Mouse (Mus musculus) midbrain, embryonic 16.5 days (tissue): ENCODE measurements around the gene Akap17b. TPM values are rescaled to one million over a fixed set of nuclear protein-coding genes. Genes with fewer than 3 reads are reported as not detected.

Experiments
- polyA plus RNA-seq: library from polyadenylated mRNA; unstranded; fragments of >200 nt; fragmentation: Nextera tagmentation; extraction: Ambion mirVana; gene quantifications from 2 replicates; pipeline ENCODE4 v1.2.1, GENCODE M21; 2015

The Akap17b gene
- polyA plus RNA-seq, 1 experiment from 2014 or later: 6.1 TPM

Other genes with a start within 250 kb of the Akap17b start
- gene Gm6268, start 244.1 kb downstream of the Akap17b start, polyA plus RNA-seq: not detected in 2 replicates
- not detected in 2 replicates for gene Gm14569, start 153.6 kb downstream of the Akap17b start, polyA plus RNA-seq
- gene Pgrmc1, start 47.2 kb downstream of the Akap17b start, polyA plus RNA-seq: 738 and 754 TPM in 2 replicates
- gene Slc25a43, start 98.3 kb upstream of the Akap17b start, polyA plus RNA-seq: 0.93 and 0.94 TPM in 2 replicates
- gene Slc25a5, start 150.3 kb upstream of the Akap17b start, polyA plus RNA-seq: 408 and 436 TPM in 2 replicates
- gene Ube2a, start 228.5 kb upstream of the Akap17b start, polyA plus RNA-seq: 114 and 116 TPM in 2 replicates
- 20.9 and 21.0 TPM in 2 replicates for gene C330007P06Rik, start 228.7 kb upstream of the Akap17b start, polyA plus RNA-seq